Mouse (Mus musculus) CH12F3 (cell line): Measurements from ENCODE around the gene Ndufb4.

Source experiments
- in situ Hi-C: fragments of 300-500 bp; cut with MboI; formaldehyde crosslinking; loops from 2 replicates; pipeline ENCODE4 v1.14.3; 2020; ENCODE audit warnings: low sequenced_read_pairs

Ndufb4 gene

DNA sequence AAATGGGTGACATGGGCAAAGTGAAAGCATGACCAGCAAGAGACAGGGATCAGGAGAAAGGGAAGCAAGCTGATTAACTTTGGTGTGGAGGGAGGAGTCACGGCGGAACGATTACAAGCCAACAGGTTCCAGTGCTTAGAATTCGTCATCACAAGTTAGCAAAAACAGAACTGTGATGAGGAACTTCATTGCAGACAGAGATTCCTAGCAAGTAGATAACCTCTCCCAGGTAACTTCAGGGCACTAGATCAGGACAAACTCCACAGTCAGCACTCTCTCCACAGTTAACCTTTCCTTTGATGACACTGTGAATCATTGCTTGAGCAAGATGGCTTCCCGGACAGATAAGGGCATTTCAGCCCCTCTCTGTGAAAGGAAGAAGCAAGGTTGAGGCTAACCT, 56.8 kb downstream of the Ndufb4 start:
- in situ Hi-C loops = no loop called here
